Mouse (Mus musculus) limb, embryonic 12.5 days (tissue): ENCODE data around the gene Phpt1. TPM values are rescaled to one million over a fixed set of nuclear protein-coding genes. Genes with fewer than 3 reads are reported as not detected.

Experiments used
- ATAC-seq: fragments of 200-750 bp; cut with Nextera tagmentation; 2 replicates; pipeline ENCODE4 v1.8.0; 2017; ENCODE audit warnings: low read depth, moderate TSS enrichment; ENCODE audit not compliant: insufficient number of reproducible peaks, insufficient read depth, low FRiP score, low TSS enrichment
- H3K27ac ChIP-seq: fragments of 300-500 bp; sonication (generic); 2 replicates; pipeline ENCODE4 v1.5.1; 2016; ENCODE audit warnings: mild to moderate bottlenecking, moderate library complexity
- H3K27me3 ChIP-seq: fragments of 300-500 bp; sonication (generic); 2 replicates; pipeline ENCODE4 v1.6.1; 2016; ENCODE audit warnings: mild to moderate bottlenecking, moderate library complexity
- H3K36me3 ChIP-seq: fragments of 300-500 bp; sonication (generic); 2 replicates; pipeline ENCODE4 v1.6.1; 2016; ENCODE audit warnings: mild to moderate bottlenecking, moderate library complexity
- H3K4me1 ChIP-seq: fragments of 300-500 bp; sonication (generic); replicated peaks from 2 replicates; pipeline ENCODE4 v1.6.1; 2016
- H3K4me2 ChIP-seq: fragments of 300-500 bp; sonication (generic); 2 replicates; pipeline ENCODE4 v1.6.1; 2016; ENCODE audit warnings: mild to moderate bottlenecking, moderate library complexity
- H3K4me3 ChIP-seq: fragments of 300-500 bp; sonication (generic); replicated peaks from 2 replicates; pipeline ENCODE4 v1.5.1; 2016; ENCODE audit warnings: mild to moderate bottlenecking
- H3K9ac ChIP-seq: fragments of 300-500 bp; sonication (generic); replicated peaks from 2 replicates; pipeline ENCODE4 v1.6.1; 2016; ENCODE audit warnings: mild to moderate bottlenecking, moderate library complexity
- H3K9me3 ChIP-seq: fragments of 300-500 bp; sonication (generic); 2 replicates; pipeline ENCODE4 v1.6.1; 2016; ENCODE audit warnings: mild to moderate bottlenecking, moderate library complexity
- WGBS: fragments of 180-500 bp; shearing (Covaris S2); methylation state at CpG from one replicate; pipeline ENCODE4 v1.1.7; 2016; 5-methylcytosine and 5-hydroxymethylcytosine counted together
- polyA plus RNA-seq: library from polyadenylated mRNA; unstranded; fragments of >200 nt; fragmentation: Nextera tagmentation; extraction: Ambion mirVana; gene quantifications from 2 replicates; pipeline ENCODE4 v1.2.1, GENCODE M21; 2016

Gene Phpt1
- polyA plus RNA-seq, 1 experiment from 2014 or later: 183 TPM

GRCm38 (mm10) chr2:25574136-25574535, 888 bp downstream of the Phpt1 start:
- peaks cover 35% of the 10 kb centered on the region for H3K27me3 ChIP-seq
- peaks cover 42% of the 10 kb centered on the region for H3K36me3 ChIP-seq
- peak overlapping the region; percentile 95 for H3K4me2 ChIP-seq
- peak overlapping the region; percentile 58 for H3K4me3 ChIP-seq
- peak overlapping the region; percentile 89; the same call in 1 of the 2 replicates for H3K27ac ChIP-seq
- no peaks in the 10 kb centered on the region for H3K9me3 ChIP-seq
- peak overlapping the region; percentile 61 for H3K9ac ChIP-seq
- peaks cover 46% of the 10 kb centered on the region for H3K4me1 ChIP-seq
- 20% methylated on average over 11 of the region's 11 CpGs for WGBS
- ATAC-seq: no peak

GRCm38 (mm10) chr2:25573068-25573467, 2.0 kb downstream of the Phpt1 start:
- no peak overlapping the region for H3K4me3 ChIP-seq
- H3K9ac ChIP-seq: peak overlapping the region; percentile 61
- H3K36me3 ChIP-seq: peaks cover 53% of the 10 kb centered on the region
- H3K27me3 ChIP-seq: peaks cover 24% of the 10 kb centered on the region
- 88% methylated on average over 2 of the region's 2 CpGs for WGBS
- no peaks in the 10 kb centered on the region for H3K9me3 ChIP-seq
- no peak overlapping the region for H3K27ac ChIP-seq
- H3K4me1 ChIP-seq: peaks cover 35% of the 10 kb centered on the region
- peak overlapping the region; percentile 95; the same call in 1 of the 2 replicates for H3K4me2 ChIP-seq
- no peak for ATAC-seq

DNA sequence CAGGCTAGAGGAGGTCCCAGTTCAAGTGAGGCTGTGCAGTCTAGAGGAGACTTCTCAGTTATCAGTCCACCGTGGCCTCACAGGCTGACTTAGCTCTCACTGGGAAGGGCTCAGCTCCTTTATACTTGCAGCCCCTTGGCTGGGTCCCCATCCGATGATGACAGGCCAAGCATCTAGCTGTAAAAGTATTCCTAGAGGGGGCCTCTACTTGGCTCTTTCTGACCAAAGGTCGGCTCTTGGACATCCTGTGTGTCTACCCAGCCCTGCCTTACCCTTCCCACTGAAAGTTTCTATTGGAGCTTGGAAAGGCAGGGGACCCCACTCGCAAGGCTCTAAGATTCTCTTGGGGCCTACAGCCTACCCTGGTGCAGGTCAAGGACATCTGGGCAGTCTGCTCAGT, 3.8 kb downstream of the Phpt1 start:
- Histone ChIP-seq H3K9me3 (no peaks in the 10 kb centered on the region), H3K36me3 (peaks cover 71% of the 10 kb centered on the region)

GRCm38 (mm10) chr2:25569323-25569722, 5.7 kb downstream of the Phpt1 start:
- no peaks in the 10 kb centered on the region for H3K27me3 ChIP-seq
- H3K4me3 ChIP-seq: no peak overlapping the region
- no peak overlapping the region for H3K4me2 ChIP-seq
- H3K9ac ChIP-seq: no peak overlapping the region
- H3K9me3 ChIP-seq: no peaks in the 10 kb centered on the region
- 97% methylated on average over 3 of the region's 3 CpGs for WGBS
- H3K4me1 ChIP-seq: peaks cover 14% of the 10 kb centered on the region
- ATAC-seq: no peak
- peaks cover 90% of the 10 kb centered on the region for H3K36me3 ChIP-seq
- no peak overlapping the region for H3K27ac ChIP-seq

More for the DNA sequence above, 3.8 kb downstream of the Phpt1 start:
- Histone ChIP-seq H3K4me2 (no peak overlapping the region), H3K4me3 (no peak overlapping the region), H3K27me3 (peaks cover 6% of the 10 kb centered on the region), H3K4me1 (peaks cover 24% of the 10 kb centered on the region), H3K27ac (no peak overlapping the region), H3K9ac (no peak overlapping the region)
- no peak for ATAC-seq
- 89% methylated on average over 4 of the region's 4 CpGs for WGBS

DNA sequence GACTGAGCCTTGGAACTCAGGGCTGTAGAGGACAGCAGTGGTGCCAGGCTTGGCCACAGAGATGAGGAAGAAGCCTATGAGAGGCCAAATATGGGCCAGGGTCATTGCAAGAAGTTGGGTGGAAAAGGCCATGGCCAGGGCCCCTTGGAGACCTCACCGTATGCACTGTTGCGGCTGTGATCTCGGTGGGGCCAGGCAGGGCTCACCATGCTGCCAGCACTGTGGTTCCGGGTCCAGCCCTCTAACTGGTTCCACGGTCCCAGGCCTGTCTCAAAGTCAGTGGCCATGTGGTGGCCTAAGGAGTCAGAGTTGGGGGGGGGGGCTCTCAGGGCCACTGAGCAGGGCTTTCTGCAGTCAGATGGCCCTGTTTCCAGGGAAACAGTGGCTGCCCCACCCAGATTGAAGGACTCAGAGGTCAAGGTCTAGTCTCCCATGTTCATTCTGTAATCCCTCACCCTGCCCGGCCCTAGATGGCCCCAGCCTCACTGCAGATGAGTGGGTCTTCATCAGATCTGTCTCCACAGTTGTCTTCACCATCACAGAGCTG, 6.5 kb downstream of the Phpt1 start:
- H3K36me3 ChIP-seq: peaks cover 98% of the 10 kb centered on the region
- H3K9ac ChIP-seq: no peak overlapping the region
- no peak overlapping the region for H3K27ac ChIP-seq
- H3K9me3 ChIP-seq: no peaks in the 10 kb centered on the region
- H3K4me2 ChIP-seq: no peak overlapping the region
- H3K27me3 ChIP-seq: no peaks in the 10 kb centered on the region
- H3K4me3 ChIP-seq: no peak overlapping the region
- WGBS: 89% methylated on average over 6 of the region's 6 CpGs
- H3K4me1 ChIP-seq: peaks cover 8% of the 10 kb centered on the region
- ATAC-seq: no peak

DNA sequence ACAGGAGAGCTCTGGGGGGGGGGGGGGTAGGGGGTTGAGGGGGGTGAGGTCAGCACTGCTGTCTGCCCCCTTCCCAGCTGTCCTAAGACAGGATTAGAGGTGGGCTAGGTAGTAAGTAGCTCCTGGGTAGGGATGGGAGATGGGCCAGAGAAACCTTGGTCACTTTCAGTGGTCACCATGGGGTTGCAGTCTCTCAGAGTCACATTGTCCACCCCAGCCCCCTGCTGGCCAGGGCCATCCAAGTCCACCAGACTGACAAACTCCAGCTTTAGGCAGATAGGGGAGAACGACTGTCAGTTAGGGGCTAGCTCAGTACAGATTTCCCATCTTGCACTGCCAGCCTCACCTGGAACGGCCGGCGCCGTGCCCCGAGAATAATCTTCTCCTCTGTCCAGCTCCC, 8.5 kb downstream of the Phpt1 start:
- Histone ChIP-seq H3K4me1 (no peaks in the 10 kb centered on the region), H3K36me3 (peaks cover 100% of the 10 kb centered on the region), H3K9ac (no peak overlapping the region), H3K4me2 (no peak overlapping the region), H3K4me3 (no peak overlapping the region), H3K27ac (no peak overlapping the region), H3K9me3 (no peaks in the 10 kb centered on the region), H3K27me3 (no peaks in the 10 kb centered on the region)
- no peak for ATAC-seq
- WGBS: 85% methylated on average over 6 of the region's 6 CpGs

GRCm38 (mm10) chr2:25565741-25566140, 9.3 kb downstream of the Phpt1 start:
- no peak overlapping the region for H3K9ac ChIP-seq
- no peaks in the 10 kb centered on the region for H3K27me3 ChIP-seq
- no peaks in the 10 kb centered on the region for H3K9me3 ChIP-seq
- no peak overlapping the region for H3K4me3 ChIP-seq
- H3K36me3 ChIP-seq: peaks cover 100% of the 10 kb centered on the region
- WGBS: 86% methylated on average over 8 of the region's 8 CpGs
- no peak overlapping the region for H3K27ac ChIP-seq
- H3K4me1 ChIP-seq: no peaks in the 10 kb centered on the region
- ATAC-seq: no peak
- H3K4me2 ChIP-seq: no peak overlapping the region

- Histone ChIP-seq H3K36me3 (peaks cover 75% of the 10 kb centered on the region), H3K9me3 (no peaks in the 10 kb centered on the region), H3K4me2 (no peak overlapping the region), H3K27ac (no peak overlapping the region), H3K9ac (no peak overlapping the region), H3K27me3 (no peaks in the 10 kb centered on the region), H3K4me1 (peaks cover 14% of the 10 kb centered on the region), H3K4me3 (no peak overlapping the region)
- ATAC-seq: no peak
- 82% methylated on average over 9 of the region's 9 CpGs for WGBS
Observed at GRCm38 (mm10) chr2:25561946-25562345, 13.1 kb downstream of the Phpt1 start.

- Histone ChIP-seq H3K9me3 (no peaks in the 10 kb centered on the region), H3K4me1 (peaks cover 18% of the 10 kb centered on the region), H3K4me2 (no peak overlapping the region), H3K27me3 (no peaks in the 10 kb centered on the region), H3K27ac (no peak overlapping the region), H3K36me3 (peaks cover 61% of the 10 kb centered on the region), H3K4me3 (no peak overlapping the region), H3K9ac (no peak overlapping the region)
- ATAC-seq: no peak
- 83% methylated on average over 8 of the region's 8 CpGs for WGBS
Observed at GRCm38 (mm10) chr2:25560551-25560950, 14.5 kb downstream of the Phpt1 start.

DNA sequence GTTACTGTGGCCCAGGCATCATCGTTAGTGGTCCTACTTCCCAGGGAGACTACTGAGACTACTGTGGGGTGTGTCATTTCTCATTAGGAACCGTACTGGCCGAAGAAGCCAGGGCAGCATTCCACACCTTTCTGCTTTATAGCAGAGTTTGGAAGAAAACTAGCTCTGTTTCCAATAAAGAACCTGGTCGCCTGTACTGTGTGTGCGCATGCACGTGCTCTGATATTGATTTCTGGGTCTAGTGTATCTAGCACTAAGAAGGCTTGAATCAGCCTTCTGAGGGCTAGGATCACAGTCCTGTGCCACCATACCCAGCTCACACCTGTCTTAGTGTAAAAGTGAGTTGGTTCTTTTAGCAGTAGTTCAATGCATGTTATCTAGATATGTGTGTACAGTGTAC, 16.2 kb downstream of the Phpt1 start:
- Histone ChIP-seq H3K9me3 (no peaks in the 10 kb centered on the region), H3K4me2 (peak overlapping the region; percentile 97), H3K27me3 (no peaks in the 10 kb centered on the region), H3K36me3 (peaks cover 43% of the 10 kb centered on the region), H3K4me1 (peaks cover 18% of the 10 kb centered on the region), H3K27ac (peak overlapping the region; percentile 79; the same call in 1 of the 2 replicates), H3K4me3 (peak overlapping the region; percentile 96), H3K9ac (peak overlapping the region; percentile 91)
- WGBS: 49% methylated on average over 6 of the region's 6 CpGs
- no peak for ATAC-seq

DNA sequence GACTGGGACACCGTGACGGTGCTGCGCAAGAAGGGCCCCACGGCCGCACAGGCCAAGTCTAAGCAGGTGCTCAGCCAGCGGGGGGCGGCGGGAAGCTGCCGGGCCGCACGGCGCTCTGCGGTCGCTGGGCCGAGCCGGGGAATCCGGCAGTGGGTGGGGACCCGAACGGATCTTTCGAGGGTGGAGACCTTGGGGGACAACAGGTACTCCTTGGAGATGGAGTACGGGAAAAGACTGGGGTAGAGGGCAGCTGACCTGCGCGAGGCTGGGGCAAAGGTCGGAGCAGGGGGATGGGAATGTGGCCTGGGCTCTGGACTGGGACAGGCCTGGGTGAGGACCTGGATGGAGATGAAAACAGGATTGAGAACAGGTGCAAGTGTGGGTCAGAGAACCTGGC, 17.1 kb downstream of the Phpt1 start:
- no peaks in the 10 kb centered on the region for H3K9me3 ChIP-seq
- ATAC-seq: peak; percentile 38; the same call in 1 of the 2 replicates
- peak overlapping the region; percentile 96 for H3K4me3 ChIP-seq
- WGBS: under 1% methylated on average over 24 of the region's 24 CpGs
- no peaks in the 10 kb centered on the region for H3K27me3 ChIP-seq
- H3K36me3 ChIP-seq: peaks cover 35% of the 10 kb centered on the region
- H3K27ac ChIP-seq: peak overlapping the region; percentile 79
- H3K4me2 ChIP-seq: peak overlapping the region; percentile 97
- H3K4me1 ChIP-seq: peaks cover 18% of the 10 kb centered on the region
- H3K9ac ChIP-seq: peak overlapping the region; percentile 91
